In the genomic region with DNA sequence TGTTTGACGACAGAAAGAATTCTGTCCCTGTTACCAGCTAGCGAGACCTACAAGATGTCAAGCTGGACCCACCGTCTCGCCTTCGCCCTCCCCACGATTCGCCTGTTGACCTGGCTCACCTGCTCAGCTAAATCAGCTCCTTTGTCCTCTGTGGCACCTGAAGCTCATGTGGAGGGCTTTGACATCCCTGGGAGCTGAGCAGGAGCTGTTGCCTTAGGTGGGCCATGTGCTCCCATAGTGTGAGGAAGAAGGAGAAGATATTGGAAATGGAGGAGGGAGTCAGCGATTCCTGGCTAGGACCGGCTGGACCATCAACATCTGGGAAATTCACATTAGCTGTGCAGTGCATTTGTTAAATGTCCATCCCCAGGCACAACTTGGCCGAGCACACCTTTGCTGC, we compare ENCODE assay signal across 26 mouse cellular contexts.
"Had no signal": no experiment of that assay in that cellular context is flagged by ENCODE, and none has a peak within 500 bp of the region (broad histone marks: within the 10 kb centered on the region; RNA-seq: fewer than 3 reads in every experiment).

No protein-coding gene starts in this region.

- H3K27ac ChIP-seq: gastrocnemius, adult 2 months; heart, embryonic 13.5 days; heart, embryonic 15.5 days; hindbrain, embryonic 13.5 days; hindbrain, embryonic 15.5 days; hindbrain, postnatal 0 days; kidney, embryonic 15.5 days; kidney, postnatal 0 days; limb, embryonic 10.5 days; limb, embryonic 12.5 days; liver, embryonic 13.5 days; liver, embryonic 15.5 days had no signal

- H3K4me3 ChIP-seq: gastrocnemius, adult 2 months; heart, embryonic 13.5 days; heart, embryonic 15.5 days; hindbrain, embryonic 13.5 days; hindbrain, embryonic 15.5 days; kidney, embryonic 15.5 days; limb, embryonic 10.5 days; limb, embryonic 12.5 days; liver, embryonic 13.5 days; liver, embryonic 15.5 days had no signal

- H3K9ac ChIP-seq: heart, embryonic 13.5 days; heart, embryonic 15.5 days; hindbrain, embryonic 13.5 days; hindbrain, embryonic 15.5 days; kidney, embryonic 15.5 days; limb, embryonic 12.5 days; liver, embryonic 13.5 days; liver, embryonic 15.5 days had no signal

- H3K4me2 ChIP-seq: heart, embryonic 11.5 days; heart, embryonic 13.5 days; heart, embryonic 15.5 days; hindbrain, embryonic 13.5 days; hindbrain, embryonic 15.5 days; kidney, embryonic 15.5 days; limb, embryonic 12.5 days; liver, embryonic 11.5 days; liver, embryonic 13.5 days; liver, embryonic 15.5 days had no signal

- H3K9me3 ChIP-seq: heart, embryonic 13.5 days; heart, embryonic 15.5 days; hindbrain, embryonic 13.5 days; hindbrain, embryonic 15.5 days; kidney, embryonic 15.5 days; limb, embryonic 10.5 days; limb, embryonic 12.5 days; liver, embryonic 13.5 days; liver, embryonic 15.5 days had no signal

- ATAC-seq: hindbrain, postnatal 0 days; intestine, embryonic 16.5 days had no signal

- H3K4me1 ChIP-seq: heart, embryonic 13.5 days; heart, embryonic 15.5 days; hindbrain, embryonic 13.5 days; hindbrain, embryonic 15.5 days; limb, embryonic 10.5 days; limb, embryonic 12.5 days had no signal

- H3K27me3 ChIP-seq: heart, embryonic 13.5 days; heart, embryonic 15.5 days; hindbrain, embryonic 13.5 days; hindbrain, embryonic 15.5 days; kidney, embryonic 15.5 days; limb, embryonic 12.5 days; liver, embryonic 13.5 days; liver, embryonic 15.5 days had no signal

- DNase-seq: gastrocnemius, adult 2 months; gastrocnemius, postnatal 10 days; gastrocnemius, postnatal 36 days; heart, adult 18-20 months; kidney, adult 11 months; kidney, adult 2 months; kidney, adult 9 months; kidney, postnatal 14 days; kidney, postnatal 36 days; layer of hippocampus, adult 9-11 months; layer of hippocampus, postnatal 36 days; liver; liver, embryonic 13.5 days had no signal
